ENCODE assay signal across 10 mouse cellular contexts in genomic region chr9:70249881-70250681, GRCm38 (mm10). TPM values are rescaled to one million over a fixed set of nuclear protein-coding genes. Genes with fewer than 3 reads are reported as not detected.
DNase-seq lines count a peak whose midpoint lies in the region; ATAC-seq and TF ChIP-seq lines count a peak whose summit lies in the region.
"Had no signal": no experiment of that assay in that cellular context is flagged by ENCODE, and none has a peak within 500 bp of the region (broad histone marks: within the 10 kb centered on the region; RNA-seq: fewer than 3 reads in every experiment).

No protein-coding gene starts in this region.

- peak overlapping the region; percentile 39 for H3K27ac ChIP-seq in bone marrow macrophage, adult 2 months (ENCODE audit: insufficient read depth, low read depth, low read length)
- H3K27ac ChIP-seq: midbrain, embryonic 13.5 days had no signal

- TF ChIP-seq CTCF in bone marrow macrophage, adult 2 months (IDR thresholded peaks at IDR 0.05; ENCODE audit: low read depth, low read length) = no peak

- ATAC-seq in granulocyte monocyte progenitor cell, adult 5-6 weeks (replicated peaks; ENCODE audit: poor library complexity, severe bottlenecking) = no peak
- ATAC-seq: midbrain, embryonic 13.5 days had no signal

- TF ChIP-seq POLR2A in bone marrow macrophage, adult 2 months (IDR thresholded peaks at IDR 0.05; ENCODE audit: borderline replicate concordance, low read depth, low read length) = no peak

- H3K4me3 ChIP-seq in bone marrow macrophage, adult 2 months (ENCODE audit: insufficient read depth, low read length) = no peak overlapping the region
- H3K4me3 ChIP-seq: erythroblast, embryonic 14.5 days; midbrain, embryonic 13.5 days had no signal

- peaks cover 54% of the 10 kb centered on the region for H3K4me1 ChIP-seq in bone marrow macrophage, adult 2 months (ENCODE audit: control insufficient read depth, insufficient read depth, low read length)
- H3K4me1 ChIP-seq: midbrain, embryonic 13.5 days had no signal

- DNase-seq in embryo, embryonic 10 days (ENCODE audit: low spot score) = peak; percentile 15
- no peak for DNase-seq in embryo, embryonic 11 days
- peak; percentile 82 for DNase-seq in 3134 (ENCODE audit: extremely low read depth, insufficient read length, low spot score)
- peak; percentile 64 to 82 for DNase-seq in kidney, postnatal 25 days
- no peak for DNase-seq in right cerebral cortex, postnatal 10 days (ENCODE audit: low spot score in 2 of 2)
- no peak for DNase-seq in urinary bladder, postnatal 25 days (ENCODE audit: low spot score)

RNA-seq across cellular contexts. Expression of gene Myo1e, which starts 42.9 kb away (rescaled TPM):
- polyA plus RNA-seq in bone marrow macrophage, adult 2 months (2012; ENCODE audit: insufficient read depth, insufficient read length, missing spikeins) = 78.8 and 86.6 TPM in 2 replicates
- total RNA-seq in granulocyte monocyte progenitor cell, adult 5-6 weeks (2014; fragmentation: Nextera tagmentation) = 0.94 TPM in 1 of 2 replicates, not detected in the other
- 0.17 and 0.21 TPM in 2 replicates for total RNA-seq in granulocyte monocyte progenitor cell, adult 5-6 weeks (2017)

Comparison
In these comparisons a context has a peak if more than half of its experiments do, and no peak if none do; other contexts are left out.
1. DNase-seq: peak in embryo, embryonic 10 days (single experiment), 3134 (single experiment) and kidney, postnatal 25 days (2 of 2); none in embryo, embryonic 11 days (single experiment), right cerebral cortex, postnatal 10 days (0 of 2) and urinary bladder, postnatal 25 days (single experiment).